Mouse (Mus musculus) MEL (cell line): ENCODE measurements around the gene Gatc.

Experiments
- CTCF ChIP-seq, 3 experiments: IDR thresholded peaks in 2 of 3; conservative IDR thresholded peaks in 1 of 3; 2 replicates each; pipeline ENCODE4 v1.5.1; 2011 to 2012; ENCODE audit warnings: low read length in 3 of 3, low read depth in 2 of 3, mild to moderate bottlenecking in 2 of 3, improper control_type of control experiment in 1 of 3, inconsistent platforms in 1 of 3, mixed read lengths in 1 of 3, moderate library complexity in 1 of 3; ENCODE audit not compliant: control insufficient read depth in 1 of 3, insufficient read depth in 1 of 3, poor library complexity in 1 of 3, severe bottlenecking in 1 of 3
- EP300 ChIP-seq, 2 experiments: IDR thresholded peaks; 2 replicates each; pipeline ENCODE4 v1.6.1; 2011; ENCODE audit warnings: improper control_type of control experiment in 2 of 2, low read length in 2 of 2, low read depth in 1 of 2, mild to moderate bottlenecking in 1 of 2
- MEF2A ChIP-seq: IDR thresholded peaks from 2 replicates; pipeline ENCODE4 v1.6.1; 2014; ENCODE audit warnings: low read depth, mild to moderate bottlenecking, inconsistent platforms, low read length, improper control_type of control experiment; ENCODE audit not compliant: poor library complexity, insufficient replicate concordance, severe bottlenecking; ENCODE audit errors: extremely low read depth
- NELFE ChIP-seq: IDR thresholded peaks from 2 replicates; pipeline ENCODE4 v1.6.1; 2011; ENCODE audit warnings: low read depth, low read length, improper control_type of control experiment
- TAL1 ChIP-seq: IDR thresholded peaks from 2 replicates; pipeline ENCODE4 v1.6.1; 2012; ENCODE audit warnings: mild to moderate bottlenecking, inconsistent platforms, low read length, moderate library complexity, mixed read lengths

GRCm38 (mm10) chr5:115317645-115318328, 23.2 kb downstream of the Gatc start:
- TF ChIP-seq EP300 (IDR thresholded peaks at IDR 0.05; ENCODE audit: low read depth in 1 of 2, low read length in 2 of 2) (no peak), CTCF (IDR thresholded peaks at IDR 0.05 in 2 of 3, conservative IDR thresholded peaks at IDR 0.05 in 1 of 3; ENCODE audit: control insufficient read depth in 1 of 3, insufficient read depth in 1 of 3, low read depth in 2 of 3, low read length in 3 of 3, poor library complexity in 1 of 3, severe bottlenecking in 1 of 3) (no peak), NELFE (no peak), MEF2A (no peak), TAL1 (no peak)
